Mouse (Mus musculus): ENCODE results near the gene Arl15. TPM values are rescaled to one million over a fixed set of nuclear protein-coding genes. Genes with fewer than 3 reads are reported as not detected.

Arl15 gene
- polyA plus RNA-seq, 1 experiment from 2014 or later: 16.3 TPM

DNA sequence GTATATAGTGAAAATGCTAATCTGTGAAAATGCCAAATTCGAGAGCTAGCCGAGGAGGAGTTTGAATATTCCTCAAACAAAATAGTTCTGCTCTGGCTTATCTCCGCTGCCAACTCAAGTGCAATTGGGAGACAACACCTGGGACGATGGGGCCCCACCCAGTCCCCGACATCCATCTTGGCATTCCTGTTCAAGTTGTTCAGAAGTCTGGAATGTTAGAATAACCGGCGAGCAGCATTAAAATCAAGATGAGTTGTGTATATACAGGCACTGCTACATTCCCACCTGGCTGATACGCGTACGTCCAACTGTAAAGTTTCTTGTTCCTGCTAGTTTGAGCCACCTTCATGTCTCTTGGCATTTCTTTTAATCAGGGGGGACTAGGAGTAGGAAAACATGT, 209.2 kb downstream of the Arl15 start:
- Histone ChIP-seq H3K36me3 (no peaks in the 10 kb centered on the region), H3K9ac (replicated peaks) (no peak overlapping the region), H3K4me1 (no peaks in the 10 kb centered on the region), H3K27me3 (replicated peaks) (no peaks in the 10 kb centered on the region), H3K4me3 (replicated peaks) (no peak overlapping the region), H3K9me3 (replicated peaks) (no peaks in the 10 kb centered on the region), H3K27ac (replicated peaks) (no peak overlapping the region), H3K4me2 (no peak overlapping the region)
- 95% methylated on average over 10 of the region's 10 CpGs for WGBS
- no peak for ATAC-seq (ENCODE audit: low FRiP score)

DNA sequence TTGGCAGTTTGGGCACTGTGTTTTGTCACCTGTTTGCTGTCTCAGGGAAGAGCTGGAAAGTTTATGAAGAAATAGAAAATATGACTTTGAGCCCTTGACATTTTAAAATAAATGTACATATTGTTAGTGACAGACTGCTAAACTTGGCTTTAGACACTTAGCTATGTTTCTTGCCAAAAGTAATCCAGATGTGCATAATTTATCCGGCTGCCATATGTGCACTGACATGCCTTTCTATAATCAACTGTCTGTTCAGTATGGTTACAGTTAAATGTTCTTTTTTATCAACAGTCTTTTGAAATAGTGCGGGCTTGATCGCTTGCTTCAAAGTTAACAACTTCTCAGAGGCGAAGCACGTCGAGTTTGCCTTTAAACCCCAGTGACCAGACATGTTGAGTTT, 209.9 kb downstream of the Arl15 start:
- Histone ChIP-seq H3K9me3 (replicated peaks) (no peaks in the 10 kb centered on the region), H3K4me3 (replicated peaks) (no peak overlapping the region), H3K4me2 (no peak overlapping the region), H3K4me1 (no peaks in the 10 kb centered on the region), H3K9ac (replicated peaks) (no peak overlapping the region), H3K36me3 (no peaks in the 10 kb centered on the region), H3K27ac (replicated peaks) (no peak overlapping the region), H3K27me3 (replicated peaks) (no peaks in the 10 kb centered on the region)
- 80% methylated on average over 6 of the region's 6 CpGs for WGBS
- no peak for ATAC-seq (ENCODE audit: low FRiP score)

- Histone ChIP-seq H3K4me2 (no peak overlapping the region), H3K36me3 (no peaks in the 10 kb centered on the region), H3K9ac (replicated peaks) (no peak overlapping the region), H3K4me3 (replicated peaks) (no peak overlapping the region), H3K27ac (replicated peaks) (no peak overlapping the region), H3K4me1 (0 out of 2 replicates have a peak, but pooled peaks cover 3% of the 10 kb centered on the region), H3K27me3 (replicated peaks) (no peaks in the 10 kb centered on the region), H3K9me3 (replicated peaks) (no peaks in the 10 kb centered on the region)
- 83% methylated on average over 9 of the region's 9 CpGs for WGBS
- ATAC-seq (ENCODE audit: low FRiP score): no peak
These were observed 215.5 kb downstream of the Arl15 start for GRCm38 (mm10) chr13:114009786-114010185.

DNA sequence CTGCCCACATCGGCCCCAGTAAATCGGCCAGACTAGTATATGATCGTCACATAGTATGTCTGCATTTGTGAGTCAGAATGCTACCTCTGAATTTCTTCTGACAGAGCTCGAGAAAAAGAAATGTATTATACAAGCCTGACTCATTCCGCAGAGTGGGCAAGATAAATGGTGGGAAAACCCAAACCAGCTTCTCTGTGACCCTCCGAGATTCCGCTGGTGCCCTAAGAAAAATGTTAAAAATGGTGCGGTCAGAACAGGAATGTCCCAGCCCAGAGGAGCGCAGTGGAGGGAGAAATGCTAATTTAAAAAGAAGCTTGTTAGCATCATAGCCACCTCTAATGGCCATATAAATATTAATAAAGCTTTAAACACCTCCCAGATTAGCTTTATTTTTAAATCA, 216.2 kb downstream of the Arl15 start:
- H3K27me3 ChIP-seq (replicated peaks): no peaks in the 10 kb centered on the region
- no peaks in the 10 kb centered on the region for H3K36me3 ChIP-seq
- H3K4me1 ChIP-seq: 0 out of 2 replicates have a peak, but pooled peaks cover 3% of the 10 kb centered on the region
- no peak overlapping the region for H3K4me3 ChIP-seq (replicated peaks)
- H3K4me2 ChIP-seq: peak overlapping the region; percentile 5; the same call in 1 of the 2 replicates
- no peak overlapping the region for H3K27ac ChIP-seq (replicated peaks)
- whole genome bisulfite sequencing: 81% methylated on average over 9 of the region's 9 CpGs
- no peaks in the 10 kb centered on the region for H3K9me3 ChIP-seq (replicated peaks)
- no peak for ATAC-seq (ENCODE audit: low FRiP score)
- no peak overlapping the region for H3K9ac ChIP-seq (replicated peaks)

DNA sequence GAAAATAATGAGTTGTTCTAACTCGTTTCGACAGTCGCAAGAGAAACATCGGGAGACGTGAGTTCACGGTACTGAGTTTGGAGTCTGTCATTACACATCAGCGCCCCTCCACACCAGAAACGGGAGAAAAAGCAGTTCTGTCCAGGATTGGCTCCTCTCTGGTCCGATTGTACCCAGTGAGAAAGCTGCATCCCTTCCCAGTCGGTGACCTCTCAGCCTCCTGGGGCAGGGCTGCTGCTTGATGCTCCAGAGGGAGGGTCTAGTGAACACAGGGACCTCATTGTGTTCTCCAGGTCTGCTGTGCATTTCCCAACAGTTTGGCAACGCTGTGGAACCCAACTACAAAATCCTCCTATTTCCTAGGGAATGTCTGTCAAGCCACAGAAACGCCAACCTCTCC, 216.7 kb downstream of the Arl15 start:
- no peaks in the 10 kb centered on the region for H3K27me3 ChIP-seq (replicated peaks)
- no peak overlapping the region for H3K4me3 ChIP-seq (replicated peaks)
- no peak overlapping the region for H3K9ac ChIP-seq (replicated peaks)
- WGBS: 46% methylated on average over 12 of the region's 12 CpGs
- ATAC-seq (ENCODE audit: low FRiP score): no peak
- H3K9me3 ChIP-seq (replicated peaks): no peaks in the 10 kb centered on the region
- peak overlapping the region; percentile 5 for H3K4me2 ChIP-seq
- 0 out of 2 replicates have a peak, but pooled peaks cover 3% of the 10 kb centered on the region for H3K4me1 ChIP-seq
- H3K27ac ChIP-seq (replicated peaks): no peak overlapping the region
- no peaks in the 10 kb centered on the region for H3K36me3 ChIP-seq

DNA sequence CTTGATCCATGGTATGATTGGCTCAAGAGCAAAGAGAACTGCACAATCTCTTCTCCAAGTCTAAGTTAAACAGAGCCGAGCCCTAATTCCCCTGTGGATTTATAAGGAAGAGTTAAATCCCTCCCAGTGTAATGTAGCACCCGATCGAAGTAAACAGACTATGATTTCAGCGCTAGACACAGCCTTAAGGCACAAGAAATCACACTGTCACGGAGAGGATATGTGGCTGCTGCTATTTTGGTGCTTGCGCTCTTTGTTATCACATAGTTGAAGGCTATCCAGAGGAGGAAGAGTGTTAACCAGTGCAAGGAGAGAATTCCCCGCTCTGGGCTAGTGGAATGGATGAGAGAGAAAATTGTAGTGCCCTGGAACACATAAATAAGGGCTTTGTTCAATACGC, 223.6 kb downstream of the Arl15 start:
- ATAC-seq (ENCODE audit: low FRiP score): no peak
- no peaks in the 10 kb centered on the region for H3K9me3 ChIP-seq (replicated peaks)
- no peak overlapping the region for H3K4me3 ChIP-seq (replicated peaks)
- no peaks in the 10 kb centered on the region for H3K36me3 ChIP-seq
- no peaks in the 10 kb centered on the region for H3K27me3 ChIP-seq (replicated peaks)
- no peak overlapping the region for H3K4me2 ChIP-seq
- 82% methylated on average over 8 of the region's 8 CpGs for WGBS
- H3K27ac ChIP-seq (replicated peaks): no peak overlapping the region
- no peak overlapping the region for H3K9ac ChIP-seq (replicated peaks)
- no peaks in the 10 kb centered on the region for H3K4me1 ChIP-seq

GRCm38 (mm10) chr13:114023541-114023940, 229.2 kb downstream of the Arl15 start:
- H3K27ac ChIP-seq (replicated peaks): no peak overlapping the region
- 93% methylated on average over 7 of the region's 7 CpGs for WGBS
- no peaks in the 10 kb centered on the region for H3K36me3 ChIP-seq
- no peak for ATAC-seq (ENCODE audit: low FRiP score)
- H3K9me3 ChIP-seq (replicated peaks): no peaks in the 10 kb centered on the region
- H3K9ac ChIP-seq (replicated peaks): no peak overlapping the region
- H3K4me2 ChIP-seq: no peak overlapping the region
- H3K27me3 ChIP-seq (replicated peaks): no peaks in the 10 kb centered on the region
- H3K4me3 ChIP-seq (replicated peaks): no peak overlapping the region
- H3K4me1 ChIP-seq: no peaks in the 10 kb centered on the region

DNA sequence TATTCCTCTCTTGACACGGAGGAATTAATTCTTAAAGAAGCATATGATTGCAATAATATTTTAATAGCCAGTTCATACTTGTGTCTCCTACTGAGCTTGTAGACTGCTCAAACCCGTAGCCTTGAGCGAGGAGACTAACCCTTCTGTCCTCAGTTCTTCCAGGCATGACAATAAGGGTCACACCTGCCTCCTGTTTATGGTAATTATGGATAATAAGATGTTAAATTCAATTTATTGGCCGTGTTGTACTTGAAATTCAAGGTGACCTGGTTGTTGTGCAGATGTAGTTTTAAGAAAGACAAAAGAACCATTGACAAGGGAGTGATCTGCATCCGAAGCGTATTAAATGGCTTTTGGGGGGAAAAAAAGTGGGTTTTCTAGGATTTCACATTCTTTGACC, 232.0 kb downstream of the Arl15 start:
- no peak for ATAC-seq (ENCODE audit: low FRiP score)
- H3K27ac ChIP-seq (replicated peaks): no peak overlapping the region
- no peaks in the 10 kb centered on the region for H3K27me3 ChIP-seq (replicated peaks)
- H3K9me3 ChIP-seq (replicated peaks): no peaks in the 10 kb centered on the region
- no peak overlapping the region for H3K4me3 ChIP-seq (replicated peaks)
- no peak overlapping the region for H3K4me2 ChIP-seq
- H3K9ac ChIP-seq (replicated peaks): no peak overlapping the region
- no peaks in the 10 kb centered on the region for H3K4me1 ChIP-seq
- H3K36me3 ChIP-seq: no peaks in the 10 kb centered on the region
- WGBS: 71% methylated on average over 6 of the region's 6 CpGs

- H3K27me3 ChIP-seq (replicated peaks): no peaks in the 10 kb centered on the region
- no peak overlapping the region for H3K4me2 ChIP-seq
- no peaks in the 10 kb centered on the region for H3K9me3 ChIP-seq (replicated peaks)
- no peak overlapping the region for H3K4me3 ChIP-seq (replicated peaks)
- WGBS: 88% methylated on average over 7 of the region's 7 CpGs
- H3K36me3 ChIP-seq: no peaks in the 10 kb centered on the region
- no peak overlapping the region for H3K9ac ChIP-seq (replicated peaks)
- H3K4me1 ChIP-seq: no peaks in the 10 kb centered on the region
- no peak for ATAC-seq (ENCODE audit: low FRiP score)
- H3K27ac ChIP-seq (replicated peaks): no peak overlapping the region
These were observed 232.4 kb downstream of the Arl15 start for GRCm38 (mm10) chr13:114026751-114027150.

- Histone ChIP-seq H3K9ac (replicated peaks) (no peak overlapping the region), H3K4me2 (no peak overlapping the region), H3K36me3 (no peaks in the 10 kb centered on the region), H3K27me3 (replicated peaks) (no peaks in the 10 kb centered on the region), H3K9me3 (replicated peaks) (no peaks in the 10 kb centered on the region), H3K4me3 (replicated peaks) (no peak overlapping the region), H3K27ac (replicated peaks) (no peak overlapping the region), H3K4me1 (peaks cover 10% of the 10 kb centered on the region)
- ATAC-seq (ENCODE audit: low FRiP score): no peak
- 60% methylated on average over 10 of the region's 10 CpGs for WGBS
These were observed 253.8 kb downstream of the Arl15 start for GRCm38 (mm10) chr13:114048071-114048470.

- Histone ChIP-seq H3K4me3 (replicated peaks) (no peak overlapping the region), H3K27ac (replicated peaks) (no peak overlapping the region), H3K9me3 (replicated peaks) (no peaks in the 10 kb centered on the region), H3K9ac (replicated peaks) (no peak overlapping the region), H3K4me1 (peaks cover 10% of the 10 kb centered on the region), H3K36me3 (no peaks in the 10 kb centered on the region), H3K4me2 (no peak overlapping the region), H3K27me3 (replicated peaks) (no peaks in the 10 kb centered on the region)
- 26% methylated on average over 3 of the region's 3 CpGs for WGBS
- no peak for ATAC-seq (ENCODE audit: low FRiP score)
These were observed 254.4 kb downstream of the Arl15 start for GRCm38 (mm10) chr13:114048688-114049087.

DNA sequence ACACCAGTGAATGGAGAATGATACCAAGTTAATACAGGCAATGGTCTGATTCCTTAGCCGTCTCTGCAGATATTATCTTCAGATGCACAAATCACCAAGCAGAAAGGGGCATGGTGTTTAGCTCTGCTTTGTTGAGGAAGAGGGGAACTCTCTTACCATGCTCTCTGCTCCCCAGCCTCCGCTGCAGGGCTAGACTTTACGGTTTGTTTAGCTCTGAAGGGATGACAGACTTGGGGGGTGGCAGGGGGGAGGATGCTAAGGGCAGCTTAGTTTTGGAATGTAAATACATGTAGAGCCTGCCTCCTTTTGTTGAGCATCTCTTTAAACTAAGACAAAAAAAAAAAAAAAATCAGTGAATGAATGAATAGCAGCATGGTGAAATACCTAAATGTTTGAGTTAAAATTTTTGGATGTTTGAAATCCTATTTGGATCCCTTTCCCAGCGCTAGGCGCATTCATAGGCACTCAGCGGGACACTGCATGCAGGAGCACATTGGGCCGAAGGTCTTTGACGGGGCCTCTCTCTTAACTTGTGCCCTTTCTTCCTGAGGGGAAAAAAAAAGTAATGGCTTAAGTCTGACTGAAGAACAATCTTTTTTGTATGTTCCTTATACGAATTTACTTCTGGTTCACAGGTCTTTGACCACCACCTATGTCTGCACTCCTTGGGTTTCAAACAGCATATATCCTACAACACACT, 257.0 kb downstream of the Arl15 start:
- Histone ChIP-seq H3K4me2 (no peak overlapping the region), H3K27ac (replicated peaks) (no peak overlapping the region), H3K9ac (replicated peaks) (no peak overlapping the region), H3K27me3 (replicated peaks) (no peaks in the 10 kb centered on the region), H3K4me3 (replicated peaks) (no peak overlapping the region), H3K4me1 (peaks cover 10% of the 10 kb centered on the region), H3K36me3 (no peaks in the 10 kb centered on the region), H3K9me3 (replicated peaks) (no peaks in the 10 kb centered on the region)
- ATAC-seq (ENCODE audit: low FRiP score): no peak
- 15% methylated on average over 9 of the region's 9 CpGs for WGBS

Measured in neural tube, embryonic 15.5 days (tissue).